Mouse (Mus musculus) myocyte (in vitro differentiated cells): ENCODE measurements around the gene Ccdc9. TPM values are rescaled to one million over a fixed set of nuclear protein-coding genes. Genes with fewer than 3 reads are reported as not detected.

Experiments
- H3K27me3 ChIP-seq: one replicate; pipeline ENCODE4 v1.6.1; 2011; ENCODE audit not compliant: control insufficient read depth, insufficient read depth, insufficient read length
- H3K36me3 ChIP-seq: one replicate; pipeline ENCODE4 v1.6.1; 2011; ENCODE audit not compliant: control insufficient read depth, insufficient read depth
- H3K4me2 ChIP-seq: one replicate; pipeline ENCODE4 v1.6.1; 2011; ENCODE audit warnings: low read depth, control low read depth
- H3K4me3 ChIP-seq: one replicate; pipeline ENCODE4 v1.5.1; 2011; ENCODE audit warnings: mild to moderate bottlenecking, control low read depth, moderate library complexity
- H3K79me2 ChIP-seq: one replicate; pipeline ENCODE4 v1.6.1; 2011; ENCODE audit not compliant: control insufficient read depth, insufficient read depth
- H3ac ChIP-seq: one replicate; pipeline ENCODE4 v1.6.1; 2011; ENCODE audit not compliant: control insufficient read depth, insufficient read length
- CEBPB ChIP-seq: IDR thresholded peaks from 2 replicates; pipeline ENCODE4 v1.6.1; 2011; ENCODE audit warnings: mild to moderate bottlenecking, moderate library complexity; ENCODE audit not compliant: poor library complexity, insufficient read depth, severe bottlenecking
- E2F4 ChIP-seq: IDR thresholded peaks from one replicate; pipeline ENCODE4 v1.6.1; 2011; ENCODE audit warnings: mild to moderate bottlenecking, control low read depth, moderate library complexity; ENCODE audit not compliant: insufficient read depth
- MAX ChIP-seq: IDR thresholded peaks from one replicate; pipeline ENCODE4 v1.6.1; 2011; ENCODE audit warnings: low read depth, mild to moderate bottlenecking, control low read depth
- MYOD1 ChIP-seq, 3 experiments: IDR thresholded peaks; one replicate each; pipeline ENCODE4 v1.6.1; 2011; ENCODE audit warnings: control low read depth in 2 of 3, low read depth in 2 of 3, mild to moderate bottlenecking in 2 of 3, moderate library complexity in 1 of 3; ENCODE audit not compliant: insufficient read length in 2 of 3, control insufficient read depth in 1 of 3
- MYOG ChIP-seq, 3 experiments: IDR thresholded peaks; one replicate each; pipeline ENCODE4 v1.6.1; 2011; ENCODE audit warnings: control low read depth in 2 of 3, low read depth in 2 of 3, mild to moderate bottlenecking in 2 of 3; ENCODE audit not compliant: insufficient read length in 2 of 3, control insufficient read depth in 1 of 3, insufficient read depth in 1 of 3
- POLR2A ChIP-seq: IDR thresholded peaks from one replicate; pipeline ENCODE4 v1.6.1; 2011; ENCODE audit warnings: low read depth, mild to moderate bottlenecking, control low read depth, moderate library complexity; ENCODE audit not compliant: insufficient read length
- POLR2AphosphoS2 ChIP-seq: IDR thresholded peaks from one replicate; pipeline ENCODE4 v1.6.1; 2011; ENCODE audit warnings: low read depth, control low read depth; ENCODE audit not compliant: insufficient read length
- REST ChIP-seq: IDR thresholded peaks from one replicate; pipeline ENCODE4 v1.6.1; 2011; ENCODE audit warnings: mild to moderate bottlenecking, control low read depth, moderate library complexity; ENCODE audit not compliant: insufficient read depth, insufficient read length
- SRF ChIP-seq: IDR thresholded peaks from one replicate; pipeline ENCODE4 v1.6.1; 2011; ENCODE audit warnings: low read depth; ENCODE audit not compliant: control insufficient read depth, insufficient read length
- TCF12 ChIP-seq: IDR thresholded peaks from one replicate; pipeline ENCODE4 v1.6.1; 2011; ENCODE audit warnings: mild to moderate bottlenecking, control low read depth; ENCODE audit not compliant: poor library complexity, insufficient read depth, severe bottlenecking
- TCF3 ChIP-seq: IDR thresholded peaks from one replicate; pipeline ENCODE4 v1.6.1; 2011; ENCODE audit warnings: low read depth, control low read depth; ENCODE audit not compliant: insufficient read length
- USF1 ChIP-seq: IDR thresholded peaks from one replicate; pipeline ENCODE4 v1.6.1; 2011; ENCODE audit warnings: low read depth, mild to moderate bottlenecking, control low read depth, moderate library complexity
- polyA plus RNA-seq: library from polyadenylated mRNA; unstranded; fragments of >200 nt; fragmentation: generic; extraction: Trizol; gene quantifications from one replicate; pipeline ENCODE4 v1.2.1, GENCODE M21; 2012; ENCODE audit warnings: missing spikeins

Gene Ccdc9
- polyA plus RNA-seq, 1 experiment: 48.4 TPM

- Histone ChIP-seq H3K36me3 (no peaks in the 10 kb centered on the region), H3K4me3 (no peak overlapping the region), H3K4me2 (no peak overlapping the region), H3ac (no peak overlapping the region), H3K79me2 (no peaks in the 10 kb centered on the region), H3K27me3 (no peaks in the 10 kb centered on the region)
- TF ChIP-seq USF1 (no peak), SRF (no peak), MYOD1 (IDR thresholded peaks at IDR 0.05; ENCODE audit: control insufficient read depth in 1 of 3, insufficient read length in 2 of 3, low read depth in 2 of 3) (no peak), MYOG (IDR thresholded peaks at IDR 0.05; ENCODE audit: control insufficient read depth in 1 of 3, insufficient read depth in 1 of 3, insufficient read length in 2 of 3, low read depth in 2 of 3) (no peak), POLR2AphosphoS2 (no peak), POLR2A (no peak), TCF3 (no peak), E2F4 (no peak), TCF12 (no peak)
These were observed 46.2 kb downstream of the Ccdc9 start for GRCm38 (mm10) chr7:16240281-16240977.

GRCm38 (mm10) chr7:16239554-16239997 lies 47.0 kb downstream of the Ccdc9 start:
- Histone ChIP-seq H3K27me3 (no peaks in the 10 kb centered on the region), H3K36me3 (no peaks in the 10 kb centered on the region), H3K4me3 (no peak overlapping the region), H3K4me2 (no peak overlapping the region), H3K79me2 (no peaks in the 10 kb centered on the region), H3ac (no peak overlapping the region)
- TF ChIP-seq SRF (no peak), MYOD1 (IDR thresholded peaks at IDR 0.05; ENCODE audit: control insufficient read depth in 1 of 3, insufficient read length in 2 of 3, low read depth in 2 of 3) (no peak)

DNA sequence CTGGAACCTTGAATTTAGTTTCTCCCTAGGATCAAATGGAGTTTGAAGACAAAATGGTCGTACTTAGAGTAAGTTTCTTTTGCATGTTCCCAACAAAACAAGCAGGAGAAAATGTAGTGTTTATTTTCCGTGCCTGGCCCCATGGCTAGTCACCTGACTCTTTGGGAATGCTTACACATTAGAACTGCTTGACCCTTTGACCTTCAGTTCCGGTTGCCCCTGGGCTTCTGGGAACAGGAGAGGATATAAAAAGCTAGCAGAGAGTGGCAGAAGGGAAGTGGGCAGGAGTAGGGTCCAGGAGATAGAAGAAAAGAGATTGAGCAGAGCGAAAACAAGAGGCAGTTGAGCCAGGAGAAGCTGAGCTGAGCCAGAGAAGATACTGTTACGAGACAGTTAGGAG lies 56.7 kb downstream of the Ccdc9 start:
- no peak overlapping the region for H3K4me2 ChIP-seq
- no peak overlapping the region for H3ac ChIP-seq
- H3K36me3 ChIP-seq: no peaks in the 10 kb centered on the region
- H3K27me3 ChIP-seq: peaks cover 5% of the 10 kb centered on the region
- no peaks in the 10 kb centered on the region for H3K79me2 ChIP-seq
- TF ChIP-seq MYOG (IDR thresholded peaks at IDR 0.05; ENCODE audit: control insufficient read depth in 1 of 3, insufficient read depth in 1 of 3, insufficient read length in 2 of 3, low read depth in 2 of 3) (no peak), POLR2AphosphoS2 (no peak), POLR2A (no peak), TCF12 (no peak), MAX (no peak), SRF (no peak), TCF3 (no peak), REST (no peak), E2F4 (no peak), MYOD1 (IDR thresholded peaks at IDR 0.05; ENCODE audit: control insufficient read depth in 1 of 3, insufficient read length in 2 of 3, low read depth in 2 of 3) (no peak), USF1 (no peak), CEBPB (no peak)
- H3K4me3 ChIP-seq: no peak overlapping the region

Other genes with a start within 250 kb of the Ccdc9 start
- gene Bicra, start 238.9 kb downstream of the Ccdc9 start, polyA plus RNA-seq: 6.6 TPM
- not detected for gene Zfp541, start 225.0 kb downstream of the Ccdc9 start, polyA plus RNA-seq
- gene Napa, start 188.3 kb downstream of the Ccdc9 start, polyA plus RNA-seq: 193 TPM
- gene Kptn, start 166.9 kb downstream of the Ccdc9 start, polyA plus RNA-seq: 16.4 TPM
- 0.02 TPM for gene Slc8a2, start 157.0 kb downstream of the Ccdc9 start, polyA plus RNA-seq
- gene Meis3, start 111.7 kb downstream of the Ccdc9 start, polyA plus RNA-seq: 2.2 TPM
- gene Dhx34, start 64.8 kb downstream of the Ccdc9 start, polyA plus RNA-seq: 9.0 TPM
- gene C5ar2, start 42.6 kb downstream of the Ccdc9 start, polyA plus RNA-seq: not detected
- gene C5ar1, start 27.3 kb downstream of the Ccdc9 start, polyA plus RNA-seq: not detected
- 12.1 TPM for gene Inafm1, start 13.2 kb downstream of the Ccdc9 start, polyA plus RNA-seq
- 34.6 TPM for gene Bbc3, start 21.6 kb upstream of the Ccdc9 start, polyA plus RNA-seq
- gene Sae1, start 101.0 kb upstream of the Ccdc9 start, polyA plus RNA-seq: 169 TPM
- gene Zc3h4, start 114.1 kb upstream of the Ccdc9 start, polyA plus RNA-seq: 24.8 TPM
- 131 TPM for gene Tmem160, start 166.0 kb upstream of the Ccdc9 start, polyA plus RNA-seq
- gene Npas1, start 190.9 kb upstream of the Ccdc9 start, polyA plus RNA-seq: 0.18 TPM